Mouse (Mus musculus) lung, adult 2 months (tissue): ENCODE measurements around the gene Tas2r119.

ENCODE experiments used
- CTCF ChIP-seq: fragments of 200-500 bp; IDR thresholded peaks from 2 replicates; pipeline ENCODE4 v1.5.1; 2011; ENCODE audit warnings: mild to moderate bottlenecking, low read length, control low read depth; ENCODE audit not compliant: insufficient read depth
- POLR2A ChIP-seq: fragments of 200-500 bp; IDR thresholded peaks from 2 replicates; pipeline ENCODE4 v1.6.1; 2011; ENCODE audit warnings: low read depth, mild to moderate bottlenecking, control low read depth, low read length, borderline replicate concordance; ENCODE audit errors: extremely low read depth

DNA sequence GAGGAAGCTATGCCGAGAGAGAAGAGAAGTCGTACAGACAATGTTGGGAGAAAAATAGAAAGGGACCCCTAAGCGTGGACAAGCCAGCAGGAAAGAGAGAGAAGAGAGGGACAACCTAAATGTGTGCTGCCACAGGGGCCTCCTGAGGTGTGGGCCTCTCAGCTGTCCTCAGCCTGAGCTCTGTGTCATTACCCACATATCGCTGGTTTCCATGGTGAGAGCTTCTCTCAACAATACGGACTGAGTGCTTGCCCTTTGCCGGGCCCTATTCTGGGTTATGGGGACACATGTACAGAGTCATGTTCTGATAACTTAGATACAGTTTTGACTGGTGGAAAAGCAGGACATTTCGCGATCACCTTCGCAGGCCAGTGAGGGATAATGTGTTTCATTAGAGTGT, 21.0 kb downstream of the Tas2r119 start:
- TF ChIP-seq CTCF, result no peak
- no peak for TF ChIP-seq POLR2A
